Mouse (Mus musculus) ZHBTc4 (cell line): ENCODE data around the gene Atp6v1g3.

Source experiments
- DNase-seq: peaks from one replicate; pipeline ENCODE4 v3.0.0-alpha.2; 2011; ENCODE audit warnings: low read depth, low spot score

Atp6v1g3 gene

GRCm38 (mm10) chr1:138273438-138273837, at the start of gene Atp6v1g3:
Gene Atp6v1g3 (plus strand): TSS chr1:138273738.
- no peak for DNase-seq

GRCm38 (mm10) chr1:138233051-138233450, 40.5 kb upstream of the Atp6v1g3 start:
- no peak for DNase-seq

- no peak for DNase-seq
Measured at GRCm38 (mm10) chr1:138237252-138237651, 36.3 kb upstream of the Atp6v1g3 start.

GRCm38 (mm10) chr1:138243947-138244346, 29.6 kb upstream of the Atp6v1g3 start:
- no peak for DNase-seq

- no peak for DNase-seq
Measured at GRCm38 (mm10) chr1:138244485-138244884, 29.1 kb upstream of the Atp6v1g3 start.

- no peak for DNase-seq
Measured at GRCm38 (mm10) chr1:138245103-138245502, 28.4 kb upstream of the Atp6v1g3 start.

- DNase-seq = no peak
Measured at GRCm38 (mm10) chr1:138245533-138245932, 28.0 kb upstream of the Atp6v1g3 start.

GRCm38 (mm10) chr1:138246438-138247164, 26.9 kb upstream of the Atp6v1g3 start:
- peak; percentile 1 for DNase-seq

GRCm38 (mm10) chr1:138247699-138248483, 25.6 kb upstream of the Atp6v1g3 start:
- DNase-seq = no peak

- DNase-seq = peak; percentile 13
Measured at GRCm38 (mm10) chr1:138248770-138249169, 24.8 kb upstream of the Atp6v1g3 start.

- DNase-seq = no peak
Measured at GRCm38 (mm10) chr1:138250951-138251350, 22.6 kb upstream of the Atp6v1g3 start.

- DNase-seq = no peak
Measured at GRCm38 (mm10) chr1:138256172-138256789, 17.3 kb upstream of the Atp6v1g3 start.

- DNase-seq = no peak
Measured at GRCm38 (mm10) chr1:138258758-138259157, 14.8 kb upstream of the Atp6v1g3 start.

GRCm38 (mm10) chr1:138261520-138261919, 12.0 kb upstream of the Atp6v1g3 start:
- DNase-seq = no peak

GRCm38 (mm10) chr1:138262408-138262807, 11.1 kb upstream of the Atp6v1g3 start:
- DNase-seq = no peak

- no peak for DNase-seq
Measured at GRCm38 (mm10) chr1:138267465-138268055, 6.0 kb upstream of the Atp6v1g3 start.

GRCm38 (mm10) chr1:138274930-138275329, 1.4 kb downstream of the Atp6v1g3 start:
- no peak for DNase-seq

- peak; percentile 6 for DNase-seq
Measured at GRCm38 (mm10) chr1:138275859-138276258, 2.3 kb downstream of the Atp6v1g3 start.

- no peak for DNase-seq
Measured at GRCm38 (mm10) chr1:138281139-138281538, 7.6 kb downstream of the Atp6v1g3 start.

- no peak for DNase-seq
Measured at GRCm38 (mm10) chr1:138282413-138283141, 9.0 kb downstream of the Atp6v1g3 start.

GRCm38 (mm10) chr1:138287665-138288064, 14.1 kb downstream of the Atp6v1g3 start:
- DNase-seq = no peak
